Mouse (Mus musculus): ENCODE measurements at regions not wholly inside any gene's neighbourhood (a gene's known extent, or its start where the extent isn't known, plus 50 kb on each side); places are given as distances from the start of the nearest gene placed in this dataset.

GRCm38 (mm10) chr12:15520783-15521407, 295.8 kb downstream of the Trib2 start:
- TF ChIP-seq ZC3H11A (IDR thresholded peaks at IDR 0.05; ENCODE audit: borderline replicate concordance, low read depth, low read length) (no peak), ZNF384 (IDR thresholded peaks at IDR 0.05; ENCODE audit: low read depth, low read length) (no peak)
